Mouse (Mus musculus) ES-Bruce4 (cell line): ENCODE measurements around the gene Hnrnpa3.

Experiments used
- CTCF ChIP-seq: IDR thresholded peaks from one replicate; pipeline ENCODE4 v1.8.1; 2011; ENCODE audit warnings: low read depth, low read length
- EP300 ChIP-seq: IDR thresholded peaks from 2 replicates; pipeline ENCODE4 v1.6.1; 2011; ENCODE audit warnings: low read depth, low read length; ENCODE audit not compliant: insufficient read depth
- POLR2A ChIP-seq: IDR thresholded peaks from one replicate; pipeline ENCODE4 v1.8.1; 2011; ENCODE audit warnings: low read length; ENCODE audit not compliant: insufficient read depth

DNA sequence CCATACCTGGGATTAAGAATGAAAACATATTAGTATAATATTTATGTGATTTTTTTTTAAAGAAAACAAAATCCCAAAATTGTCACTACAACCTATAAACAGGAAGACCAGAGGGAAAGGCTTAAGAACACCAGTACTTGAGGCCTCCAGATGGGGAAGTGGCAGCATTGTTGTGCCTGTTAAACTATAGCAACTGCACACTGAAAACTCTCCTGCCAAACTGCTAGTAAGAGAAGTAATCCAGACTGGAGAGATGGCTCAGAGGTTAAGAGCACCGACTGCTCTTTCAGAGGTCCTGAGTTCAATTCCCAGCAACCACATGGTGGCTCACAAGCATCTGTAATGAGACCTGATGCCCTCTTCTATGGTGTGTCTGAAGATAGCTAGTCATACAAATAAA is 8.6 kb upstream of the Hnrnpa3 start:
- TF ChIP-seq POLR2A (no peak), CTCF (no peak), EP300 (no peak)
